Mouse (Mus musculus) right cerebral cortex, postnatal 14 days (tissue): ENCODE results near the gene Fhl3.
A peak's percentile ranks its signal among the peaks of the same experiment; 100 is the strongest.

Experiments used
- DNase-seq: peaks from one replicate; pipeline ENCODE4 v3.0.0; 2022

The Fhl3 gene

GRCm38 (mm10) chr4:124700248-124700971 is at the start of gene Fhl3:
Fhl3 (plus strand) TSS chr4:124700701.
- no peak for DNase-seq

GRCm38 (mm10) chr4:124652886-124653285 is 47.6 kb upstream of the Fhl3 start:
- DNase-seq = no peak

GRCm38 (mm10) chr4:124656518-124656853 is 44.0 kb upstream of the Fhl3 start, which contains the start of gene Pou3f1:
Pou3f1 (plus strand) TSS chr4:124656807.
- DNase-seq = no peak

GRCm38 (mm10) chr4:124656854-124657650 is 43.4 kb upstream of the Fhl3 start:
- DNase-seq = peak; percentile 88

- no peak for DNase-seq
Observed at GRCm38 (mm10) chr4:124657781-124658180, 42.7 kb upstream of the Fhl3 start.

- DNase-seq = no peak
Observed at GRCm38 (mm10) chr4:124658412-124658851, 42.1 kb upstream of the Fhl3 start.

GRCm38 (mm10) chr4:124659251-124660217 is 41.0 kb upstream of the Fhl3 start:
- DNase-seq = no peak

GRCm38 (mm10) chr4:124660603-124661002 is 39.9 kb upstream of the Fhl3 start:
- no peak for DNase-seq

GRCm38 (mm10) chr4:124663034-124663433 is 37.5 kb upstream of the Fhl3 start:
- DNase-seq = no peak

- DNase-seq = no peak
Observed at GRCm38 (mm10) chr4:124664185-124664584, 36.3 kb upstream of the Fhl3 start.

- DNase-seq = no peak
Observed at GRCm38 (mm10) chr4:124664604-124665003, 35.9 kb upstream of the Fhl3 start.

GRCm38 (mm10) chr4:124667476-124668033 is 32.9 kb upstream of the Fhl3 start:
- no peak for DNase-seq

GRCm38 (mm10) chr4:124668078-124668477 is 32.4 kb upstream of the Fhl3 start:
- DNase-seq = no peak

GRCm38 (mm10) chr4:124670232-124670631 is 30.3 kb upstream of the Fhl3 start:
- DNase-seq = no peak

- DNase-seq = no peak
Observed at GRCm38 (mm10) chr4:124671583-124671982, 28.9 kb upstream of the Fhl3 start.

GRCm38 (mm10) chr4:124672347-124673320 is 27.9 kb upstream of the Fhl3 start:
- peak; percentile 68 for DNase-seq

- no peak for DNase-seq
Observed at GRCm38 (mm10) chr4:124674334-124675032, 26.0 kb upstream of the Fhl3 start.

GRCm38 (mm10) chr4:124675037-124675436 is 25.5 kb upstream of the Fhl3 start:
- DNase-seq = peak; percentile 79

GRCm38 (mm10) chr4:124675958-124676357 is 24.5 kb upstream of the Fhl3 start:
- no peak for DNase-seq

GRCm38 (mm10) chr4:124682270-124682669 is 18.2 kb upstream of the Fhl3 start:
- DNase-seq = no peak

- no peak for DNase-seq
Observed at GRCm38 (mm10) chr4:124683474-124683873, 17.0 kb upstream of the Fhl3 start.
